Mouse (Mus musculus): ENCODE data around the gene Rhbdd1.

Gene Rhbdd1

DNA sequence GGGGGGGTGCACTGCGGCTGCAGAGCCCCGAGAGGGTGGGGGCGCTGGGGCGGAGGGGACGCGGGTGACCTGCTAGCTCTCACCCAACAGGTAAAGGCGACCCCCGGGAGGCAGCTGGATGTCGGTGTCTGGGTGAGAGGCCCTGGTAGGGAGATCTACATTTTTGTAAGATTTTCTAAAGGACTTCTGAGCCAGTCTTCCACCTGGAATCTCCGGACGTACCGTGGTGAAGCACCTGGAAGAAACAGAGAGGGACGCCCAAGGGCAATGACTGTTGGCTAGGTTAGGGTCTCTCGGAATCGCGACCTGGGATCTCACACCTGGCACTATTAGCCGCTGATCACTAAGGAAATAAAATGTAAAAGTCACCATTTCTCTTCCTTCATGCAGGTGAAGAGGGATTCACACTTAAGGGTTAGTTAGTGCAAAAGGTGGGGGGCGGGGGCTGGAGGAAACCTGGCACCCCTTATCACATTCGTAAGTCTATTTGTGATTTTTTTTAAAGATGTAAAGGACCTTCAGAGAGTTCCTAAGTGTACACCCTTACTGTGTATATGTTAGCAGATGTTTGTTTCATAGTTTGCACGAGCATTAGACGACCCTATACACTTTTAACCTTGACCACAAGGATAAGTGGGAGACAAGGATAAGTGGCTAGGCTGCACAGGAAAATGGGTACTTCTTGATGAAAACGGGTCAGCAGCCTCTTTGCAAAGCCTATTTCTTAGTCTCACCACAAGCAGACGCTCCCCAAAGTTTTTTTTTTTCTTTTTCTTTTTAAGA is 24.1 kb upstream of the Rhbdd1 start:
- DNase-seq: no peak

DNA sequence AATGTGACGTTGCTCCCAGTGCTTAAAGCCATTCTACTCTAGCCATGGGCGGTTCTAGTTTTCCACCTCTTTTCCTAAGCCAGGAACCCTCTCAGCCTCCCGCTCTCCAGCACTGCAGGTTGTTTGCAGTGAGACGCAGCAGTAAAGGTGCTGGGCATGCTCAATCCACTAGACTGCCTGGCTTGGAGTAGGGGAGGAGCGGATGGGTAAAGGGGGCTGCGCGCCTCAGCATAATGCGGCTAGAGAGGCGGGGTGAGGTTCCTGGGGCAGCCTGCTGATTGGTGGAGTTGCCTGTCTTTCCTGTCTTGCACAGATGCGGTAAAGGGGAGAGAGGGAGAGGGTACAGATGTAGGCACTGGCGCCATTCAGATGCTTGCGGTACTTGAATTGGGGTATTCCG is 23.5 kb upstream of the Rhbdd1 start:
- DNase-seq: peak; percentile 37

DNA sequence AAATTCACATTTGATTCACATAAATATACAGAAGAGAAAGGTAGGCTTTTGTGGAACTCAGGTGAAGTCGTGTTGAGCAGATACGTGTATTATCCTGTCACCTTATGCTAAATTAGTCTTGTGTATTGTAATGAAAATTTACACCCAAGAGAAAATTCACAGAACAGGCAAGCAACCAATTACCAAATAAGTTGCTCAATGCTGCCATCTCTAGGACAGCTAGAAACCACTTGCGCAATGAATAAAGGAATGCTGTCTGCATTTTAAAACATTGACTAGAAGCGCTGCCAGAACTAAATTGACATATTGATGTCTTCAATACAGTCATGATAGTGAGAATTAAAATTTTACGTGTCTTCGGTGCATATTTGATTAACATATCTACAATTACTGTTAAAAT is 22.1 kb upstream of the Rhbdd1 start:
- no peak for DNase-seq

DNA sequence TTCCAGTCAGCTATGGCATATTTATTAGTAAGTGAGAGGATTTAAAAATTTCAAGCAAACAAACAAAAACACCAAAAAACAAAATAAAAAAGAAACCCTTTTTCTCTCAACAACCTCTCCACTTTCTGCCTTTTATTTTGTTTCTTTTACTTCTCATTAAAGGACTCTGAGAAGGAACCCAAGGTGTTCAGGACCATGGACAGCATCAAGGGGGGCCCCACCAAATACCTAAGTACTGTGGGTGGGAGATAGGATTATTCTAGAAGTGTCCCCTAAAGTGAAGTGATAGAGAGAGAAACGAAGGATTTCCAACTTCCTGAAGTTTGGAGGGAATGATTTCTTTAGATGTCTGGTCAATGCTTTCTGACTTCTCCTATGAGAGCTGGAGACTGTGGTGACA is 17.7 kb upstream of the Rhbdd1 start:
- no peak for DNase-seq

DNA sequence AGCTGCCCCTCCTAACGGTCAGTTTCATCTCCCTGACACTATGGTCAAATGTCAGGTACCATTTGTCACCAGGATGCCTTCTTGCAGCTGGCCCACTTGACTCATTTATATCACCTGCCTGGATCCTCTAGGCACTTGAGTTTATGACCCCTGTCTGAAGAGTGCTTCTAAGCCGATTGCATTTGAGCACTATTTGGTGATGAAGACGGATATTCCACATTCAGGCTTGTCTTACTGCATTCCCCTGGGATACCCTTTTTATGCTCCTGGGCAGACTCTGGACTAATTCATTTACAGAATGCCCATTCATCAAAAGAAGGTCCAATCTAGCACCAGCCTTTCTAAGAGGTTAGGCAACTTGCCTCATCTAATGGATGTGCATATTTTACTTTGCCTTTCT is 11.8 kb upstream of the Rhbdd1 start:
- no peak for DNase-seq

DNA sequence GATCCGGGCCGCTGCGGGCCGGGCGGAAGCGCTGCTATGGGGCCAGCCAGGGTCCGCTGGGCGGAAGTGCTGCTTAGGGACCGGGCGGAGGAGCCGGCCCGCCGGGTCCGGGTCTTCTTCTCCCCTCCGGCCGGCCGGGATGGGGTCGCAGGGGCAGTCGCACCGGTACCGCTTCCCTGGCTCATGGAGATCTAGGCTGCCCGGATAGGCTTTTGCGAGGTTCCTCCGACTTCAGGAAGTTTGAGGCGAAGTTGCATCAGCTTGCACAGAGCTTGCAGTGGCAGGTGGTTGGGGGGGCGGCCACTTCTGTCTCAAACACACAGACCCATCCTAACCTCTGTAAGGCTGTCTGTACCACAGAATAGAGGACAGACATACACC is 484 bp downstream of the Rhbdd1 start:
- no peak for DNase-seq

DNA sequence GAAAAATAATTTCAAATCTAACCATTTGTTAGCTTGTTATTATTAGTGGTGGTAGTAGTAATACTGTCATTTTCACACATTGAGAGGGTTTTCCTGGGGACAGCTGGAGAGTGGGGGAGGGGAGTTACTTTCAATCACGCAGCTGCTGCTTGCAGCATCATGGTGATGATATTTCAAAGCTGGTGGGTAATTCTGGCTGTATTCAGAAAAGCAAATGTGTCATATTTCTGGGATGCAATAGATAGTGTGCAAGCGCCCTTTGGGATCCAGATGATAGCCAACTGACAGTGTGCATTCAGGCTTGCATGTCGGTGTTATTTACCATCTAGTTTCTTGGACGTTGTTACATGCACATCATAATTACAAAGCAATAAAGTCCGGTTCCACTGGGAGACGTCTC is 4.2 kb downstream of the Rhbdd1 start:
- no peak for DNase-seq

DNA sequence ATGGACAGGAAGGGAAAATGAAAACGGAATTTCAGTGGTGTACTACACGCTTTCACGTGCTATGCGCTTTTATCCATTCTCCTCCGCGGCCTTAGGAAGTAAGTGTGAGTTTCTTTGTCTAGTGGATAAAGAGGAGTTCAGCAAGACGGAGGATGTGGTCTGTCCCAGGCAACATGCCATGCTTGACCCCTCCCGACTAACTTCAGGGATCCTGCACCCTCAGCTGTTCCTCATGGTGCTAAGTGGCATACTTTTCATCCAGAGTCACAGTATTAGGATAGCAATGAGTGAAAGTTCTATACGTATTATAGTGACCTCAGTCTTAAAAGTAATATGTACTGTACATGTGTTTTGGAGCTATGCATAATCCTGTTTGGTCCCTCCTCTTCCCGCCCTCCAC is 4.6 kb downstream of the Rhbdd1 start:
- DNase-seq: no peak

DNA sequence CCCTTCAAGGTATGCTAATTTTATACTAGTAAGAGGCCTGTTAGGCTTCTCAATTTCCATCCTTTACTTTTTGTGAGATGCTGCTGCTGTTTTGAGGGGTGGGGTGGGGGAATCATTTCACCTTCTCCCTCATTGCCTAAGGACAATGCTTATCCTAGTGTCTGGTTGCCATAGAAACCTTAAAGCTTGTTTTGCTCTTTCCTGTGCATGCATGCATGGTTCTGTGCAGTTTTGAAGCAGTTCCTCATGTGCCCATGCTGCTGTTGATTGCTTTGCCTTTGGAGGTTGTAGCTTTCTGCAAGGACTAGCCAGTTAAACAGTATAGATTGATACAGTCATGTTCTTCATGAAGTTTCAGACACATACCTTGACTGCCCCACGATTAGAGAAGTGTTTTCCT is 5.2 kb downstream of the Rhbdd1 start:
- DNase-seq: no peak

DNA sequence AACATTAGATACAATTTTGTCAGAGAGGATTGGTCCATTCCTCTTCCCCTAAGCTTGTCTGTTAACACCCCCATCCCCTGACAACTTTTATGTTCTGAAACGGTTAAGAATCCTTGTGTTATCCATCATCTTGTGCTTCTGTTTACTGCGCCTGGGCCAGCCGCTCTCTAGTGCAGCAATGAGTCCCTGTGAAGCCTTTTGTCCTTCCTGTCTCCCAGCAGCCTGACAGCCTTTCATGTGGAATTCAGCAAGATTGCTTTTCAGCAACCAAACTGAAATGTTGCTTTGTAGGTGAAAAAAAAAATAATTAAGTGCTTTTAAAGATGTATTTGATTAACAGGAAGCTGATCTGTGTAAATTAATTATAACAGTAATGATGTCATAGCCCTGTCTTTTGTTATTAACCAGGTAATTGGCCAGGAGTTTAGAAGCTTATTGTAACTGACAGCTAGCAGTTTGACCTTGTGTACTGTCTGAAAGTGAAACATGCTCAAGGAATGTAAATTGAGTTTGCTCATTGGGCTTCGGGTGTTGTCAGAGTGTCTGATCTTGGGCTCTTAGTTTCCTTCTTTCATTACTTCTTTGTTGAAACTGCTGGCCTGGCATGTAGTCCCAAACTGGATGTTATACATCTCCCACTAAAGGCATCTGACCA is 8.0 kb downstream of the Rhbdd1 start:
- DNase-seq: no peak

DNA sequence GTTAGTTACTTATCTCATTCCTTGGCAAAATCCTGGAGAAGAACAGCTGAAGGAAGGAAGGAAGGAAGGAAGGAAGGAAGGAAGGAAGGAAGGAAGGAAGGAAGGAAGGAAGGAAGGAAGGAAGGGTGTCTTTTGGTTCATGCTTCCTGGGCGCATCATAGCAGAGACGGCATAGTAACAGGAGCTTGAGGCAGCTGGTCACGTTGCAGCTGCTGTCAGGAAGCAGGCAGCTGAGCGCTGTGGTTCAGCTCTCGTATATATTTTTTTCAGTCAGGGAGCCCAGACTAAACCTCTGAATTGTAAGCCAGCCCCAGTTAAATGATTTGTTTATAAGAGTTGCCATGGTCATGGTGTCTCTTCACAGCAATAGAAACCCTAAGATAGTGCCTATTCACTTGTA is 9.9 kb downstream of the Rhbdd1 start:
- no peak for DNase-seq

DNA sequence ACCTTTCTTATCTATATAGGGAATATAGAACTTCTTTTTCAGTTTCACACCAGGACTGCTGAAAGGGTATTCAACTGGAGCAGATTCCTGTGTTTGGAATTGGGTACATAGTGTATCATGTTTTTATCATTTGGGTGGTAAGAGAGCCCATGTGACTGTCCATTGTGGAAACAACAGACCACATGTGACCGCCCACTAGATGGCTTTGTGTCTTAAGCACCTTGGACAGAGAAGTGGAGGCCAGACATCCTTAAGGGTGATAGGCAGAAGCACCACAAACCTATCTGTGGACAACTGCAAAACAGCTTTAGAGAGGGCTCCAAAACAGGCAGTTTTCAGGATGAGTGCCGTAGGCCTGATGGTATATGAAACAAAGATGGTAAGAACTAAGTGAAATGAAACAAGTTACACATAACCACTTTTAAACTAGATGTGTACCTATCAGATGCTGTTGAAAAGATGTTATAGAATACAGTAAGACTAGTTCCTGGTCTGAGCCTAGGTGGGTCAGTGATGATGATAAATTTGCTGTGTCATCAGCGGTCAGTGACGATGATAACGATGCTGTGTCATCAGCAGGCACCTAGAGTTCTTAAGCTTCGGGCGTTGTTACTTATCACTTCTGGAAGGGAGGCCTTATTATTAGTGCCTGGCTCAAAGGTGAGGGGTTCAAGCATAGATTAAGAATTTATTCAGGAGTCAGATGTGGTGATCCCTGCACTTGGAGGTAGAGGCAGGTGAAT is 12.0 kb downstream of the Rhbdd1 start:
- DNase-seq: no peak

DNA sequence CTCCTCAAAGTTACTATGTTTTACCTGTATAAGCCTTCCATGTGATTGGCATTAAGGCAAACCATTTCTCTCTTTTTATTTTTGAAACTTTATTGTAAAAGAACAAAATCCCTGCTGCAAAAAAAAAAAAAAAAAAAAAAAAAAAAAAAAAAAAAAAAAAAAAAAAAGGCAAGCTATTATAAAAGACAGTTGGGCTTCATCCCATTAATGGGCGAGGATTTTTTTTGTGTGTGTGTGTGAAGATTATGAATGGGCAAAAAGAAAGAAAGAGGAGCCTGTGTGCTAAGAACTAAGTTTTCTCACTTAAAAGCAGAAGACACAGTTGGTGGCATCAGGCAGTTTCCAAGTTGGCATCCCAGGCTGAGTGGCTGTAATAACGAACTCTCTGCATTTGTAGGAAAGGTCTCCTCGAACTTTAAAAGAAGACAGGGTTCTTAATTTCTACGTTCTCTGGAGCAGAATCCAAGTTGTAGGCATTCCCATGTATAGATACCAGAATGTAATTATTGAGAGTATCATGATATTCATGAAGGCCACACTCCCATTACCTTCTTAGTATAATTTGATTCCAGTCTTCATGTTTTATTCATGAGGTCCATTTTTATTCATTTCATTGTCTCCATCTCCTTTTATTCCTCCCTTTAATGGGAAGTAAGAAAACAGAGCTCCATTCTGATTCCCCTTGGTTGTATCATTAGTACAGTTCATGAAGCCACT is 13.1 kb downstream of the Rhbdd1 start:
- DNase-seq: no peak

DNA sequence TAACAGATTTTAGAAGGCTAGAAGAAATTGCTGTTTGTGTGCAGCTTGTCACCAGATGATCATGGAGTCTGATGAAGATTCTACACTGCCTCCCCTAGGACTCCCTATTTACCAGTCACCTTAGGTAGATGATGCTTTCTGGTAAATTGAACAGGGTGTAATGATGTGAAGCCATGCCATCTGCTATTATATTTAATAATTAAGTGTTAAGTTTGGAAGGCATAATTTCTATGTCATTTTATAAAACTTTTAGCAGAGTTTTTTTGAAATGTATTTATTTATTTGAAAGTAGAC is 13.6 kb downstream of the Rhbdd1 start:
- DNase-seq: no peak

DNA sequence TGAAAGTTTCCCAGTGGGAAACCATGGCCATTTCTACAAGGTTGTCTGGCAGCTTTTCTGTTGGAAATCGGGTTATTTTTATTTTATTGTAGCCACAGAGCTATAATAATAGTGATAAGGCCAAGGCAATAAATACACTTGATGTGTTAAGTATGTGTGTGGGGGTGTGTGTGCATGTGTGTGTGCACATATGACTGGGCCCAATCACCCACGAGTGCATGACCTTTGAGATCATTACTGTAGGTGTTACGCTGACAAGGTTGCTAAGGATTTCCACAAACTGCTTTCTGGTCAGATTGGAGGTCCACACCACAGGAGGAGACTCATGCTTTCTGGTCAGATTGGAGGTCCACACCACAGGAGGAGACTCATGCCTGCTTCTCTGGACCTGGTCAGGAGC is 18.3 kb downstream of the Rhbdd1 start:
- no peak for DNase-seq

DNA sequence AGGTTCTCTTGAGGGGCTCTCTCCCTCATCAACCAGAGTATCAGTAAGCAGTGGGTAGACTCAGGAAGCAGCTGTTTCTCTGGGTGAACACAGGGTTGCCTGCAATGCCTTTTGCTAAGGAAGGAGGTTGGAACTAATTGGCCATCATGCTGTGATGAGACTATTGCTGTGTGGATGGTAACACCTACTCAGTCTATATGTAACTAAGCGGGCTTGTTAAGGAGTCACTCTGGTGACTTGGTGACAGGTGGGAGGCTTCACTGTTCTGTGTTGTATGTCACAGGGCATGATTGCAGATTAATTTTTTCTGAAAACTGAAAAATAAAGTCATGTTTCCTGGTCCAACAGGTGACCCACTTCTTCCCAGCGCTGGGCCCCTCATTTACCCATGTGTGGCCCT is 36.8 kb downstream of the Rhbdd1 start:
- no peak for DNase-seq

DNA sequence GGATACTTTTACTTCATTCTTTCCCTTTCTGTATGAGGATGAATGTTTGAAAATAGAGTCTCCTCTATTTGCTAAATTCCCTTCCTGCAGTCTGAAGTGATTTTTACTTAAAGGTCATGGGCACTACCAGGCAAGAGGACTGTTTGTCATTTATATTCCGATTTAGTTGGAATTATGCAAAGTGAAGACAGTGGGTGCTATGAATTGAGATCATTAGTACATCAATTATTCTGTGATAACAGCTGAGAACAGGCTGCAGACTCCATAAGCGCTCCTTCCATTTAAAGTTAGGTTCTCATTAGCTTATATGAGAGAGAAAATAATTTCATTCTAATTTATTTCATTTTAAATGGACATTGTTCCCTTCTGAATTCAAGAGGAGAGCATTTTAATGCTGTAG is 37.5 kb downstream of the Rhbdd1 start:
- no peak for DNase-seq

DNA sequence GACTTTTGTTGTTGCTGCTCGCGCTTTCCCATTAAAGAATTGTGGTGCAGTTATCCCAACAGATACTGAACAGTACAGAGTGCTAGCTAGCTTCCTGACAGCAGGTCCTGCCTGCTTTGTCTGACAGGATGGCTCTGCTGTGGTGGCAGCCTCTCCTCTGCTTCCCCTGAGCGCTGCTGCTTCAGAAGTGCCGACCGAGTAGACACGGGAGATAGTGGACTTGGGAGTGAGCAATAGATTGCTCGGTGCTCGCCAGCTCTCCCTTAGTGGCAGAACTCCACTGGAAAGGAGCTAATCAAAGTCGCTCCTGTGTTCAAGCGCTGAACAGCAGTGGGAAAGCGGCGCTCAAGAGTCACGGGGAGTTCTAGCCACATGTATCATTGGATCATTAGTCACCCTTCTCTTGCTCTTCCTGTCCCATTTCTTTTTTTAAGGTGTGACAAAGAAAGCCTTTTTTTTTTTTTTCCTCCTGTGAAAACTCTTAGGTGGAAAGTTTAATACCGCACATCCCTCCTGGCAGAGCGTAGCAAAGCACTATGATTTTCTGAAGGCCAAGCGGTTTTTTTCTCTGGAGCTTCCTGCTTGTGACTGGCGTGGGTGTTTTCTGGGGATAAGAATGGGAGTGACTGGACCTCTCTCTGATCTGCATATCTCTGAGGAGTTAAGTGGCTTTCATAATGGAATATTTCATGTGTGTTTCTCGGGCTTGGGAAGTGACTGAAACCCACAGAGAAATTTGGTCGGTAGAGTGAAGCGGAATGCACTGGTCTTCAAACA is 42.8 kb downstream of the Rhbdd1 start:
- DNase-seq: no peak

DNA sequence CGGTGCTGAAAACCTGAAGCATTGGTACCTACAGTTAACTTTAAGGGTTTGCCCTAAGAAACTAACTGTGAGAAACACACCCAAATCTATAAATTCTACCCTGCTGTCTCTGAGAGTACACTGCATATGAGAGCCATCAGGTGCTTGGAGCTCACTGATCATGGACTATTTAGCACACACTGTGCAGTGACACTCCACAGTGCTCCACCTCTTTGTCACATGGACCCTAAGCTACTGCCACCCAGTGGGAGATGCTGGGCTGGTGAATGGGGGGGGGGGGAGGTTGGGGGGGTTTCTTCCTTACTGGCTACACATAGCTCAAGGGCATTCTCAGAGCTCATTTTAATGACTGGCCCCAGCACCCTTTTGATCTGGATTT is 43.4 kb downstream of the Rhbdd1 start:
- no peak for DNase-seq

DNA sequence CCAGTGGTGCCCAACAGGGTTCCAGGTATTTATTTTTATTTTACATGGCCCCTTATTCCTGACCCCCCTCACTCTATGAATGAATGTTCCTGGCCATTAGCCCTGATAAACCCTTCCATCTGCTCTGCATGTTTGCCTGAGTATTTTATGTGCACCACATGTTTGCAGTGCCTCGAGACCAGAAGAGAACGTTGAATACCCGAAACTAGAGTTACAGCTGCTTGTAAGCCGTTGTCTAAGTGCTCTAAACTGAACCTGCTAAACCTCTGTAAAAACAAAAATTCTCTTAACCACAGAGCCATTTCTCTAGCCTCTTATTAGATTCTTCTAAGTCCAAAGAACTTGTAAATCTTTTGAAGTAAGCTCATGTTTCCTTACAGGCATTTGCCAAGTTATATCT is 45.0 kb downstream of the Rhbdd1 start:
- DNase-seq: no peak

DNA sequence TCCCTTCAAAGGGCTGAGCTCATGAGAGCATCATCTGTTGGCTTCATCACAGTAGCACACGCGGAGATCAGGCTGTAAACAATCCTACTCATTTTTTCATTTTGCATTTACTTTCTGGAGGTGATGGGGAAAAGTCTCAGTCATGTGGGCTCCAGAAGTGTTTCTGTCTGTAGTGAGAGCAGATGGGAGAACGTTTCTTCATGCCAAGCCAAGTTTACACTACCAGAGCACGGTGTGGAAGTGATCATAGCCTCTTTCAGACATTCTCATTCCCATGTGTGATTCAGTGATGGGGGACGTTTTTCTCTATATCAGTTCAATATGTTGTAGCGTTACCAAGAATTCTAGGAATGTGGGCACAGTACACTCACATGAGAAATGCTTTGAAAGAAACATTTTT is 45.9 kb downstream of the Rhbdd1 start:
- DNase-seq: no peak

DNA sequence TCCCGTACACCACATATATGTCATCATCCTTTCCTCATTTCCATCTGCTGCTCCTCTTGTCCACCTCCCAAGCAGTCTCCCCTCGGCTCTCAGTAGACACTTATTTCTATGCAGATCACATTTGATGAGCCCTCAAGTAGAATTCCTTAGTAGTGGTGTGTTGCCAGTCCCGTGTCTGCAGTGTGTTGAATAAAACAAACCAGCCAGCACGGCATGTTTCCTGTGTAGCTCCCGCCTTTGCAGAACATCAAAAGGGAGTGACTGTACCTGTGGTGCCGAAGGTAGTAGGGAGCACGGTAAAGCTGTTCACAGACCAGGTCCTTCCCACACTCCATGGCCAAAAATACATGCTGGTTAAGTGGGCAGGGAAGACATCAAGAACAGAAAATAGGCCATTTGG is 47.8 kb downstream of the Rhbdd1 start:
- no peak for DNase-seq

DNA sequence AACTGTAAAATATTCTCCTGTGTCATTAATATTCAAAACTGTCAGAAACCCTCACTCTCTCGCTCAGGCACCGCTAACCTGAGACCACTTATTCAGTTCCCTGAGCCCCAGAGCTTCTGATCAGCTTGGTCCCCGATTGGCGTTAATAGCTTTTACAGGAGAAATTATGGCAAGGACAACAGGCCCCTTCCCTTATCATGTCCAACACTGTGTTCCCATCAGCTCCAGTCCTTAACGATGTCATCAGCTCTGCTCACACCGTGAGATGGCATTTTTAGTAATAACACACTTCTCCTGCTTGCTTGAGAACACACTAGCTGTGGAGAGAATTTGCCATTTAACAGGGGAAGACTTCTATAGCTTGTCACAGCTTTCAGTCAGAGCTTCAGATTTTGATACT is 48.2 kb downstream of the Rhbdd1 start:
- DNase-seq: no peak
